Mouse (Mus musculus): Measurements from ENCODE around the gene Pde11a.

The Pde11a gene

GRCm38 (mm10) chr2:76064078-76064477, 274.5 kb downstream of the Pde11a start:
- no peak for ATAC-seq (ENCODE audit: insufficient number of reproducible peaks, low FRiP score, low TSS enrichment)

- no peak for ATAC-seq (ENCODE audit: insufficient number of reproducible peaks, low FRiP score, low TSS enrichment)
Observed at GRCm38 (mm10) chr2:76060207-76060606, 278.4 kb downstream of the Pde11a start.

GRCm38 (mm10) chr2:76059595-76059994, 279.0 kb downstream of the Pde11a start:
- no peak for ATAC-seq (ENCODE audit: insufficient number of reproducible peaks, low FRiP score, low TSS enrichment)

GRCm38 (mm10) chr2:76058661-76059467, 279.7 kb downstream of the Pde11a start:
- ATAC-seq (ENCODE audit: insufficient number of reproducible peaks, low FRiP score, low TSS enrichment): no peak

GRCm38 (mm10) chr2:76057555-76057954, 281.0 kb downstream of the Pde11a start:
- ATAC-seq (ENCODE audit: insufficient number of reproducible peaks, low FRiP score, low TSS enrichment): no peak

GRCm38 (mm10) chr2:76053748-76054331, 284.7 kb downstream of the Pde11a start:
- ATAC-seq (ENCODE audit: insufficient number of reproducible peaks, low FRiP score, low TSS enrichment): no peak

- no peak for ATAC-seq (ENCODE audit: insufficient number of reproducible peaks, low FRiP score, low TSS enrichment)
Observed at GRCm38 (mm10) chr2:76052897-76053505, 285.6 kb downstream of the Pde11a start.

- ATAC-seq (ENCODE audit: insufficient number of reproducible peaks, low FRiP score, low TSS enrichment): no peak
Observed at GRCm38 (mm10) chr2:76051385-76051784, 287.2 kb downstream of the Pde11a start.

- no peak for ATAC-seq (ENCODE audit: insufficient number of reproducible peaks, low FRiP score, low TSS enrichment)
Observed at GRCm38 (mm10) chr2:76050911-76051310, 287.7 kb downstream of the Pde11a start.

GRCm38 (mm10) chr2:76050092-76050491, 288.5 kb downstream of the Pde11a start:
- ATAC-seq (ENCODE audit: insufficient number of reproducible peaks, low FRiP score, low TSS enrichment): no peak; the same call in 1 of the 2 replicates

- no peak for ATAC-seq (ENCODE audit: insufficient number of reproducible peaks, low FRiP score, low TSS enrichment)
Observed at GRCm38 (mm10) chr2:76049529-76049928, 289.0 kb downstream of the Pde11a start.

GRCm38 (mm10) chr2:76047740-76048139, 290.8 kb downstream of the Pde11a start:
- no peak for ATAC-seq (ENCODE audit: insufficient number of reproducible peaks, low FRiP score, low TSS enrichment)

GRCm38 (mm10) chr2:76042210-76042609, 296.4 kb downstream of the Pde11a start:
- no peak for ATAC-seq (ENCODE audit: insufficient number of reproducible peaks, low FRiP score, low TSS enrichment)

GRCm38 (mm10) chr2:76040116-76040515, 298.5 kb downstream of the Pde11a start:
- ATAC-seq (ENCODE audit: insufficient number of reproducible peaks, low FRiP score, low TSS enrichment): no peak

- peak; percentile 68 for ATAC-seq (ENCODE audit: insufficient number of reproducible peaks, low FRiP score, low TSS enrichment)
Observed at GRCm38 (mm10) chr2:76030080-76030479, 308.5 kb downstream of the Pde11a start.

- ATAC-seq (ENCODE audit: insufficient number of reproducible peaks, low FRiP score, low TSS enrichment): peak; percentile 67
Observed at GRCm38 (mm10) chr2:76029081-76029901, 309.3 kb downstream of the Pde11a start.

GRCm38 (mm10) chr2:76016890-76017289, 321.7 kb downstream of the Pde11a start:
- ATAC-seq (ENCODE audit: insufficient number of reproducible peaks, low FRiP score, low TSS enrichment): no peak

GRCm38 (mm10) chr2:76016136-76016535, 322.4 kb downstream of the Pde11a start:
- ATAC-seq (ENCODE audit: insufficient number of reproducible peaks, low FRiP score, low TSS enrichment): no peak

GRCm38 (mm10) chr2:76015460-76015859, 323.1 kb downstream of the Pde11a start:
- ATAC-seq (ENCODE audit: insufficient number of reproducible peaks, low FRiP score, low TSS enrichment): no peak

- no peak for ATAC-seq (ENCODE audit: insufficient number of reproducible peaks, low FRiP score, low TSS enrichment)
Observed at GRCm38 (mm10) chr2:76014659-76015058, 323.9 kb downstream of the Pde11a start.

GRCm38 (mm10) chr2:76006194-76006593, 332.4 kb downstream of the Pde11a start:
- ATAC-seq (ENCODE audit: insufficient number of reproducible peaks, low FRiP score, low TSS enrichment): no peak
